Mouse (Mus musculus): ENCODE results near the gene Pcif1. TPM values are rescaled to one million over a fixed set of nuclear protein-coding genes. Genes with fewer than 3 reads are reported as not detected.

Gene Pcif1
- polyA plus RNA-seq, 2 experiments, result 40.5 to 66.4 TPM

GRCm38 (mm10) chr2:164921984-164922383, 42.9 kb downstream of the Pcif1 start:
- Histone ChIP-seq H3K4me3 (replicated peaks; ENCODE audit: low read length) (no peak overlapping the region), H3K36me3 (ENCODE audit: control insufficient read depth, insufficient read depth, low read length) (0 out of 2 replicates have a peak, but pooled peaks cover 2% of the 10 kb centered on the region), H3K4me1 (ENCODE audit: control insufficient read depth, insufficient read depth, low read length) (peaks cover 8% of the 10 kb centered on the region; the same call in 1 of the 2 replicates), H3K9me3 (ENCODE audit: control insufficient read depth, low read length) (no peaks in the 10 kb centered on the region), H3K27me3 (ENCODE audit: control insufficient read depth, insufficient read depth, low read length) (no peaks in the 10 kb centered on the region), H3K27ac (replicated peaks; ENCODE audit: low read depth, low read length) (no peak overlapping the region), H3K9ac (ENCODE audit: low read depth, low read length, severe bottlenecking) (no peak overlapping the region), H3K4me2 (replicated peaks; ENCODE audit: low read depth, low read length, severe bottlenecking) (no peak overlapping the region)
- 54% methylated on average over 7 of the region's 7 CpGs for WGBS
- TF ChIP-seq POLR2A (IDR thresholded peaks at IDR 0.05; ENCODE audit: borderline replicate concordance, extremely low read depth, insufficient read depth, insufficient read length), result no peak
- ATAC-seq (ENCODE audit: low FRiP score, low read depth) (no peak), DNase-seq (ENCODE audit: low spot score) (no peak)

- 79% methylated on average over 4 of the region's 4 CpGs for WGBS
- Histone ChIP-seq H3K27me3 (ENCODE audit: control insufficient read depth, insufficient read depth, low read length) (no peaks in the 10 kb centered on the region), H3K27ac (replicated peaks; ENCODE audit: low read depth, low read length) (no peak overlapping the region), H3K4me1 (ENCODE audit: control insufficient read depth, insufficient read depth, low read length) (no peaks in the 10 kb centered on the region), H3K4me2 (replicated peaks; ENCODE audit: low read depth, low read length, severe bottlenecking) (no peak overlapping the region), H3K9me3 (ENCODE audit: control insufficient read depth, low read length) (no peaks in the 10 kb centered on the region), H3K9ac (ENCODE audit: low read depth, low read length, severe bottlenecking) (no peak overlapping the region), H3K4me3 (replicated peaks; ENCODE audit: low read length) (no peak overlapping the region), H3K36me3 (ENCODE audit: control insufficient read depth, insufficient read depth, low read length) (0 out of 2 replicates have a peak, but pooled peaks cover 2% of the 10 kb centered on the region)
- no peak for DNase-seq (ENCODE audit: low spot score)
- no peak for ATAC-seq (ENCODE audit: low FRiP score, low read depth)
- no peak for TF ChIP-seq POLR2A (IDR thresholded peaks at IDR 0.05; ENCODE audit: borderline replicate concordance, extremely low read depth, insufficient read depth, insufficient read length)
These were observed 44.2 kb downstream of the Pcif1 start for GRCm38 (mm10) chr2:164923291-164923690.

DNA sequence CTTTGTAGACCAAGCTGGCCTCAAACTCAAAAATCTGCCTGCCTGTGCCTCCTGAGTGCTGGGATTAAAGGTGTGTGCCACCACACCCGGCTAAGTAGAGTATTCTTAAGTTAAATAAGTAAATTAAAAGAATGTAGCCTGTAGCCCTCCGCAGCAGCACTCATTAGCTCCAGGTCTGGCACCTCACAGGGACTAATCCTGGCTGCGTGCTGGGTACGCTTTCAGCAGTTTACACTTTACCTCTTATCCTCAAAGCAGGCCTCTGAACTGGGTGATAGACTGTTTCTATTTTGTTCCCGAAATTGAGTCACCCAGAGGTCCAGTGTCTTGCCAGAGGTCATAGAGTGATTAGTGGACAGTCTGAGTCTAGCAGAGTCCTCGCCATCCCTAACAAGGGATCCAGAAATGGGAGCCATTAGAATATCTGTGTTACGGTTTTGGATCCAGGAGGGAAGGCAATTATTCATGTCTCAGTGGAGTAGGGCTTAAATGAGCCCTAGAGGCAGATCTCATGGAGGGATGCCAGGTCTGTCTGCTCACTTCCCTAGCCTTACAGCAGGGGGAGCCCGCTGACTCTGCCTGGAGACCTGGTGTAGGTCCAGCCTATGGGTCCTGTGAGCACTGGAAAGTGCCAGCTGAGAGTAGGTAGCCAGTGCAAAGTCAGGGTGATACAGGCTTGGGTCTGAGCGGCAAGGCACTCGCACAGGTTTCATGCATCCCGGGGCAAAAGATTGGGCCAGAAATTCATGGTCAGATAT, 45.2 kb downstream of the Pcif1 start:
- no peak for TF ChIP-seq POLR2A (IDR thresholded peaks at IDR 0.05; ENCODE audit: borderline replicate concordance, extremely low read depth, insufficient read depth, insufficient read length)
- Histone ChIP-seq H3K4me1 (ENCODE audit: control insufficient read depth, insufficient read depth, low read length) (no peaks in the 10 kb centered on the region), H3K9me3 (ENCODE audit: control insufficient read depth, low read length) (no peaks in the 10 kb centered on the region), H3K4me2 (replicated peaks; ENCODE audit: low read depth, low read length, severe bottlenecking) (no peak overlapping the region), H3K27ac (replicated peaks; ENCODE audit: low read depth, low read length) (no peak overlapping the region), H3K4me3 (replicated peaks; ENCODE audit: low read length) (no peak overlapping the region), H3K27me3 (ENCODE audit: control insufficient read depth, insufficient read depth, low read length) (no peaks in the 10 kb centered on the region), H3K9ac (ENCODE audit: low read depth, low read length, severe bottlenecking) (no peak overlapping the region), H3K36me3 (ENCODE audit: control insufficient read depth, insufficient read depth, low read length) (0 out of 2 replicates have a peak, but pooled peaks cover 2% of the 10 kb centered on the region)
- peak; percentile 73 for DNase-seq (ENCODE audit: low spot score)
- ATAC-seq (ENCODE audit: low FRiP score, low read depth), result peak; percentile 41; the same call in 1 of the 2 replicates
- 28% methylated on average over 11 of the region's 11 CpGs for WGBS

DNA sequence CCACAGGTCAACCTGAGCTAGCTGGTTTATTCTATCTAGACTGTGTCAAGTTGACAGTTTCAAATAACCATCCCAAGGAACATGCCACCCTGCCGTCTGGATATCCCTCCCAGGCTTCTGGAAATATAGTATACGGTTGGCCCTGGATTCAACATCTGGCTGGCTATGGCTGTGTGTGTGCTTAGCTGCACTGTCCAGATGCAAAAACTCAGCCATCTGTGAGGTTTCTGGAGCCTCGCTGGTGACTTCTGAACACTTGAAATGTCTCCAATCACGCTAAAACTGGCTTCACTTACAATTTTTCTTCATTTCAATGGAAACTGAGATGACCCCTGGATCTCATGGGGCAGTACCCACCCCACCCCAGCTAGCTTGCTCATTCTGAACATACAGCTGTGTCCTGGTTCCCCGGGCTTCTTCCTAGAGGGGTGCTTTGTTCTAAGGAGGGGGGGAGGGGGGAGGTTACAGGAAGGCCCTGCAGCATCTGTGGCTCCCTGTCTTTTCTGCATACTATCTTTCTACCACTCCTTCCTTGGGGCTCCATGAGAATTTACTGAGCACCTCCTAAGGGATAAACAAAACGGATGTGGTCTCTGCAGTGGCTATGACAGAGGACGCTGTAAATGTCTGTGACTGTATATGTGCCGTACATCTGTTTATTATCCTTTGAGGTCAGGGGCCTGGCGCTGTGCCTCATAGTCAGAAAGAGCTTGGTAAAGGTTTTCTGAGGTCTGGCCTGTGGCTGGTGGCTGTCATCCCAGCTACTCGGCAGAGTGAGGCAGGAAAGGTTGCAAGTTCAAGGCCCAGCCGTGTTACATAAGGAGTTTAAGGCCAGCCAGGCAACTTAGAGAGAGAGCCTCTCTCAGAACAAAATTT, 51.8 kb downstream of the Pcif1 start:
- WGBS, result 33% methylated on average over 11 of the region's 11 CpGs
- TF ChIP-seq POLR2A (IDR thresholded peaks at IDR 0.05; ENCODE audit: borderline replicate concordance, extremely low read depth, insufficient read depth, insufficient read length), result no peak
- H3K27me3 ChIP-seq (ENCODE audit: control insufficient read depth, insufficient read depth, low read length), result no peaks in the 10 kb centered on the region
- no peaks in the 10 kb centered on the region for H3K36me3 ChIP-seq (ENCODE audit: control insufficient read depth, insufficient read depth, low read length)
- no peaks in the 10 kb centered on the region for H3K9me3 ChIP-seq (ENCODE audit: control insufficient read depth, low read length)
- H3K4me2 ChIP-seq (replicated peaks; ENCODE audit: low read depth, low read length, severe bottlenecking), result no peak overlapping the region
- no peak overlapping the region for H3K27ac ChIP-seq (replicated peaks; ENCODE audit: low read depth, low read length)
- no peak overlapping the region for H3K9ac ChIP-seq (ENCODE audit: low read depth, low read length, severe bottlenecking)
- DNase-seq (ENCODE audit: low spot score) (no peak), ATAC-seq (ENCODE audit: low FRiP score, low read depth) (no peak)
- H3K4me1 ChIP-seq (ENCODE audit: control insufficient read depth, insufficient read depth, low read length), result no peaks in the 10 kb centered on the region
- no peak overlapping the region for H3K4me3 ChIP-seq (replicated peaks; ENCODE audit: low read length)

- TF ChIP-seq POLR2A (IDR thresholded peaks at IDR 0.05; ENCODE audit: borderline replicate concordance, extremely low read depth, insufficient read depth, insufficient read length), result no peak
- Histone ChIP-seq H3K27ac (replicated peaks; ENCODE audit: low read depth, low read length) (no peak overlapping the region), H3K36me3 (ENCODE audit: control insufficient read depth, insufficient read depth, low read length) (no peaks in the 10 kb centered on the region), H3K4me3 (replicated peaks; ENCODE audit: low read length) (no peak overlapping the region), H3K27me3 (ENCODE audit: control insufficient read depth, insufficient read depth, low read length) (peaks cover 9% of the 10 kb centered on the region; the same call in 1 of the 2 replicates), H3K4me1 (ENCODE audit: control insufficient read depth, insufficient read depth, low read length) (peaks cover 5% of the 10 kb centered on the region), H3K4me2 (replicated peaks; ENCODE audit: low read depth, low read length, severe bottlenecking) (no peak overlapping the region), H3K9ac (ENCODE audit: low read depth, low read length, severe bottlenecking) (no peak overlapping the region), H3K9me3 (ENCODE audit: control insufficient read depth, low read length) (no peaks in the 10 kb centered on the region)
- 48% methylated on average over 8 of the region's 10 CpGs for WGBS
- ATAC-seq (ENCODE audit: low FRiP score, low read depth), result no peak
- DNase-seq (ENCODE audit: low spot score), result no peak
These were observed 54.4 kb downstream of the Pcif1 start for GRCm38 (mm10) chr2:164933534-164933933.
